ENCODE assay signal across 8 mouse cellular contexts in the genomic region with DNA sequence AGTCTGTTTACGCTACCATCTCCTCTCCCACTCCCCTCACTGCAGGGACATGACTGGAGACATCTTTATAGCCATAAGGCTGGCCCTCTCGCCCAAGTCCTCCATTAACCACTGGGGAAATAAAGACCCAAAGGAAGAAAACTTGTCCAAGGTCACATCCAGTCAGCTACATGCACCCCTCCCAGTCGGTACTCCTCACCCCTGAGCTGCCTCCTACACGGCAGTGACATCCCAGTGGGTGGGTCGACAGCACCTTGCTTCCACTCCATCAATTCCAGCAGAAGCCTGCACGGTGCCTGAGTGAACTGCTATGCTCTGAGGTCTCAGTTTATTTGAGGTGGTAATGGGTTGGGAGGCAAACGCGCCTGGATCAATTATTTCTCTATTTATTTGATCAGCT. TPM values are rescaled to one million over a fixed set of nuclear protein-coding genes. Genes with fewer than 3 reads are reported as not detected.
DNase-seq lines count a peak whose midpoint lies in the region; ATAC-seq and TF ChIP-seq lines count a peak whose summit lies in the region.

No protein-coding gene starts in this region.

- H3K4me1 ChIP-seq in embryonic facial prominence, embryonic 15.5 days, result peaks cover 16% of the 10 kb centered on the region
- peaks cover 7% of the 10 kb centered on the region; the same call in 1 of the 2 replicates for H3K4me1 ChIP-seq in limb, embryonic 11.5 days (ENCODE audit: control insufficient read depth, insufficient read depth, low read length)
- H3K4me1 ChIP-seq in olfactory bulb, adult 2 months (ENCODE audit: control insufficient read depth, insufficient read depth, low read length), result peaks cover 14% of the 10 kb centered on the region

- no peak overlapping the region for H3K27ac ChIP-seq in embryonic facial prominence, embryonic 15.5 days (replicated peaks)
- H3K27ac ChIP-seq in limb, embryonic 11.5 days (replicated peaks; ENCODE audit: low read depth, low read length), result no peak overlapping the region
- no peak overlapping the region for H3K27ac ChIP-seq in olfactory bulb, adult 2 months (ENCODE audit: insufficient read depth, low read depth, low read length)

- TF ChIP-seq CTCF in olfactory bulb, adult 2 months (IDR thresholded peaks at IDR 0.05; ENCODE audit: insufficient read depth, low read depth, low read length), result no peak

- no peak for TF ChIP-seq POLR2A in olfactory bulb, adult 2 months (IDR thresholded peaks at IDR 0.05; ENCODE audit: insufficient read depth, low read depth, low read length)

- no peaks in the 10 kb centered on the region for H3K9me3 ChIP-seq in embryonic facial prominence, embryonic 15.5 days (replicated peaks)
- no peaks in the 10 kb centered on the region for H3K9me3 ChIP-seq in limb, embryonic 11.5 days (ENCODE audit: control insufficient read depth, low read length)

- H3K4me2 ChIP-seq in embryonic facial prominence, embryonic 15.5 days (replicated peaks), result peak overlapping the region; percentile 67
- peak overlapping the region; percentile 84 for H3K4me2 ChIP-seq in limb, embryonic 11.5 days (ENCODE audit: low read depth, severe bottlenecking)

- no peak for ATAC-seq in embryonic facial prominence, embryonic 15.5 days (ENCODE audit: insufficient number of reproducible peaks, low FRiP score, low TSS enrichment, low read depth)
- ATAC-seq in limb, embryonic 11.5 days (ENCODE audit: insufficient number of reproducible peaks, low FRiP score, low TSS enrichment, low read depth), result 0 out of 2 replicates have a peak, but pooled peaks have one; percentile 21
- ATAC-seq in megakaryocyte progenitor cell, adult 5-6 weeks (replicated peaks; ENCODE audit: poor library complexity), result no peak

- peaks cover 13% of the 10 kb centered on the region for H3K36me3 ChIP-seq in embryonic facial prominence, embryonic 15.5 days
- H3K36me3 ChIP-seq in limb, embryonic 11.5 days (ENCODE audit: control insufficient read depth, insufficient read depth, low read length), result no peaks in the 10 kb centered on the region; the same call in 1 of the 2 replicates

- no peaks in the 10 kb centered on the region for H3K27me3 ChIP-seq in embryonic facial prominence, embryonic 15.5 days
- H3K27me3 ChIP-seq in limb, embryonic 11.5 days (ENCODE audit: control insufficient read depth, insufficient read depth, low read length), result no peaks in the 10 kb centered on the region

- peak; percentile 91 for DNase-seq in heart, adult 11 months
- DNase-seq in heart, adult 18-20 months, result no peak
- peak; percentile 13 for DNase-seq in CD4-positive helper T cell, adult 2 months (ENCODE audit: low read depth, low spot score)
- DNase-seq in limb, embryonic 11.5 days (ENCODE audit: low spot score), result no peak
- no peak for DNase-seq in left cerebral cortex, adult 18-20 months (ENCODE audit: low spot score in 2 of 2)

- 14% methylated on average over 8 of the region's 8 CpGs for WGBS in embryonic facial prominence, embryonic 15.5 days
- 13% methylated on average over 8 of the region's 8 CpGs for WGBS in limb, embryonic 11.5 days
- 14% methylated on average over 8 of the region's 8 CpGs for WGBS in olfactory bulb, adult 2 months

- H3K4me3 ChIP-seq in embryonic facial prominence, embryonic 15.5 days (replicated peaks), result peak overlapping the region; percentile 99
- H3K4me3 ChIP-seq in limb, embryonic 11.5 days (ENCODE audit: low read depth, low read length), result peak overlapping the region; percentile 99
- H3K4me3 ChIP-seq in olfactory bulb, adult 2 months (ENCODE audit: insufficient read depth, low read depth, low read length), result peak overlapping the region; percentile 86

- H3K9ac ChIP-seq in embryonic facial prominence, embryonic 15.5 days, result peak overlapping the region; percentile 97
- peak overlapping the region; percentile 97 for H3K9ac ChIP-seq in limb, embryonic 11.5 days (ENCODE audit: low read length)

RNA-seq across cellular contexts. Expression of a gene that starts 0.9 kb away (rescaled TPM):
- total RNA-seq in heart, adult 18-20 months (2021), result 10 to 100 TPM; 77.3 to 85.5 TPM
- 78.0 and 89.1 TPM in 2 replicates for polyA plus RNA-seq in embryonic facial prominence, embryonic 15.5 days (2015; fragmentation: Nextera tagmentation; extraction: Ambion mirVana)
- polyA plus RNA-seq in limb, embryonic 11.5 days (2014; fragmentation: Nextera tagmentation; extraction: Ambion mirVana), result 91.6 and 97.3 TPM in 2 replicates
- polyA plus RNA-seq in olfactory bulb, adult 2 months (2012; ENCODE audit: insufficient read depth, insufficient read length, low replicate concordance, missing spikeins), result not detected in 2 replicates
- total RNA-seq in megakaryocyte progenitor cell, adult 5-6 weeks (2015), result 47.3 and 57.1 TPM in 2 replicates
- 25.7 and 30.0 TPM in 2 replicates for total RNA-seq in megakaryocyte progenitor cell, adult 5-6 weeks (2017)
- total RNA-seq in left cerebral cortex, adult 18-20 months (2021), result 100 to 1,000 TPM; 151 to 152 TPM

RNA-seq across cellular contexts. Expression of a gene that starts 13.8 kb away (rescaled TPM):
- total RNA-seq in heart, adult 18-20 months (2021), result under 1 TPM in 1 of 2 experiments, not detected in 1; 0.75 TPM
- 0.67 and 1.3 TPM in 2 replicates for polyA plus RNA-seq in embryonic facial prominence, embryonic 15.5 days (2015; fragmentation: Nextera tagmentation; extraction: Ambion mirVana)
- 0.44 and 0.77 TPM in 2 replicates for polyA plus RNA-seq in limb, embryonic 11.5 days (2014; fragmentation: Nextera tagmentation; extraction: Ambion mirVana)
- polyA plus RNA-seq in olfactory bulb, adult 2 months (2012; ENCODE audit: insufficient read depth, insufficient read length, low replicate concordance, missing spikeins), result not detected in 2 replicates
- total RNA-seq in megakaryocyte progenitor cell, adult 5-6 weeks (2015), result 1.7 and 2.7 TPM in 2 replicates
- 2.2 and 5.2 TPM in 2 replicates for total RNA-seq in megakaryocyte progenitor cell, adult 5-6 weeks (2017)
- total RNA-seq in left cerebral cortex, adult 18-20 months (2021), result not detected

RNA-seq across cellular contexts. Expression of a gene that starts 17.3 kb away (rescaled TPM):
- not detected for total RNA-seq in heart, adult 18-20 months (2021)
- polyA plus RNA-seq in embryonic facial prominence, embryonic 15.5 days (2015; fragmentation: Nextera tagmentation; extraction: Ambion mirVana), result not detected in 2 replicates
- polyA plus RNA-seq in limb, embryonic 11.5 days (2014; fragmentation: Nextera tagmentation; extraction: Ambion mirVana), result not detected in 2 replicates
- polyA plus RNA-seq in olfactory bulb, adult 2 months (2012; ENCODE audit: insufficient read depth, insufficient read length, low replicate concordance, missing spikeins), result not detected in 2 replicates
- not detected in 2 replicates for total RNA-seq in megakaryocyte progenitor cell, adult 5-6 weeks (2015)
- total RNA-seq in megakaryocyte progenitor cell, adult 5-6 weeks (2017), result not detected in 2 replicates
- total RNA-seq in left cerebral cortex, adult 18-20 months (2021), result not detected

RNA-seq across cellular contexts. Expression of a gene that starts 17.3 kb away (rescaled TPM):
- total RNA-seq in heart, adult 18-20 months (2021), result not detected
- polyA plus RNA-seq in embryonic facial prominence, embryonic 15.5 days (2015; fragmentation: Nextera tagmentation; extraction: Ambion mirVana), result 0.16 TPM in 1 of 2 replicates, not detected in the other
- polyA plus RNA-seq in limb, embryonic 11.5 days (2014; fragmentation: Nextera tagmentation; extraction: Ambion mirVana), result not detected in 2 replicates
- polyA plus RNA-seq in olfactory bulb, adult 2 months (2012; ENCODE audit: insufficient read depth, insufficient read length, low replicate concordance, missing spikeins), result not detected in 2 replicates
- total RNA-seq in megakaryocyte progenitor cell, adult 5-6 weeks (2015), result not detected in 2 replicates
- total RNA-seq in megakaryocyte progenitor cell, adult 5-6 weeks (2017), result not detected in 2 replicates
- total RNA-seq in left cerebral cortex, adult 18-20 months (2021), result not detected

RNA-seq across cellular contexts. Expression of a gene that starts 28.5 kb away (rescaled TPM):
- total RNA-seq in heart, adult 18-20 months (2021), result 10 to 100 TPM in 1 of 2 experiments, under 1 TPM in 1; 0.57 to 19.5 TPM
- polyA plus RNA-seq in embryonic facial prominence, embryonic 15.5 days (2015; fragmentation: Nextera tagmentation; extraction: Ambion mirVana), result 38.9 and 45.8 TPM in 2 replicates
- 4.5 and 5.0 TPM in 2 replicates for polyA plus RNA-seq in limb, embryonic 11.5 days (2014; fragmentation: Nextera tagmentation; extraction: Ambion mirVana)
- polyA plus RNA-seq in olfactory bulb, adult 2 months (2012; ENCODE audit: insufficient read depth, insufficient read length, low replicate concordance, missing spikeins), result not detected in 2 replicates
- total RNA-seq in megakaryocyte progenitor cell, adult 5-6 weeks (2015), result 0.79 and 2.0 TPM in 2 replicates
- total RNA-seq in megakaryocyte progenitor cell, adult 5-6 weeks (2017), result 1.1 and 6.4 TPM in 2 replicates
- 1 to 10 TPM; 3.9 to 5.3 TPM for total RNA-seq in left cerebral cortex, adult 18-20 months (2021)

Comparison
In these comparisons a context has a peak if more than half of its experiments do, and no peak if none do; other contexts are left out.
1. DNase-seq: peak in heart, adult 11 months (single experiment) and CD4-positive helper T cell, adult 2 months (single experiment); none in heart, adult 18-20 months (0 of 2), limb, embryonic 11.5 days (single experiment) and left cerebral cortex, adult 18-20 months (0 of 2).
2. Peak in every context shown above with its lines, with median percentiles within 50 percentile points of each other: H3K4me3 ChIP-seq.